Mouse (Mus musculus) midbrain, postnatal 0 days (tissue): ENCODE measurements around the gene Efcab5. TPM values are rescaled to one million over a fixed set of nuclear protein-coding genes. Genes with fewer than 3 reads are reported as not detected.
"Not testable (repeated sequence)": the region's sequence is repeated elsewhere in the genome, so short reads cannot be mapped to it uniquely, and the experiment has no call there.

Experiments
- ATAC-seq: fragments of 200-750 bp; cut with Nextera tagmentation; 2 replicates; pipeline ENCODE4 v1.8.0; 2017; ENCODE audit warnings: moderate number of reproducible peaks, mild to moderate bottlenecking, moderate TSS enrichment, moderate library complexity; ENCODE audit not compliant: low FRiP score
- DNase-seq: peaks from one replicate; pipeline ENCODE4 v3.0.0-alpha.2; 2015; ENCODE audit warnings: low spot score
- H3K27ac ChIP-seq: fragments of 300-500 bp; sonication (generic); 2 replicates; pipeline ENCODE4 v1.5.1; 2014; ENCODE audit warnings: low read depth, mild to moderate bottlenecking, low read length, mixed read lengths
- H3K27me3 ChIP-seq: fragments of 300-500 bp; sonication (generic); 2 replicates; pipeline ENCODE4 v1.6.1; 2014; ENCODE audit warnings: low read length, control low read depth, mixed read lengths; ENCODE audit not compliant: insufficient read depth
- H3K36me3 ChIP-seq: fragments of 300-500 bp; sonication (generic); 2 replicates; pipeline ENCODE4 v1.6.1; 2014; ENCODE audit warnings: low read length, control low read depth, mixed read lengths; ENCODE audit not compliant: insufficient read depth
- H3K4me1 ChIP-seq: fragments of 300-500 bp; sonication (generic); 2 replicates; pipeline ENCODE4 v1.6.1; 2014; ENCODE audit warnings: mild to moderate bottlenecking, control low read depth, antibody characterized with exemption, low read length, mixed read lengths; ENCODE audit not compliant: insufficient read depth
- H3K4me2 ChIP-seq: fragments of 300-500 bp; sonication (generic); 2 replicates; pipeline ENCODE4 v1.6.1; 2014; ENCODE audit warnings: low read depth, mild to moderate bottlenecking, low read length, mixed read lengths; ENCODE audit not compliant: poor library complexity, severe bottlenecking
- H3K4me3 ChIP-seq: fragments of 300-500 bp; sonication (generic); 2 replicates; pipeline ENCODE4 v1.5.1; 2014; ENCODE audit warnings: low read depth, mild to moderate bottlenecking, low read length, moderate library complexity
- H3K9ac ChIP-seq: fragments of 300-500 bp; sonication (generic); replicated peaks from 2 replicates; pipeline ENCODE4 v1.6.1; 2014; ENCODE audit warnings: mild to moderate bottlenecking, low read length, moderate library complexity, mixed read lengths; ENCODE audit not compliant: poor library complexity, severe bottlenecking
- H3K9me3 ChIP-seq: fragments of 300-500 bp; sonication (generic); 2 replicates; pipeline ENCODE4 v1.6.1; 2016; ENCODE audit warnings: low read length, control low read depth
- CTCF ChIP-seq: IDR thresholded peaks from 2 replicates; pipeline ENCODE4 v1.5.1; 2016; ENCODE audit warnings: antibody characterized with exemption, mild to moderate bottlenecking
- WGBS: fragments of 180-500 bp; shearing (Covaris S2); extraction: QIAGEN DNeasy Blood & Tissue Kit; methylation state at CpG from one replicate; pipeline ENCODE4 v1.1.7; 2014; 5-methylcytosine and 5-hydroxymethylcytosine counted together
- polyA plus RNA-seq: library from polyadenylated mRNA; unstranded; fragments of >200 nt; fragmentation: Nextera tagmentation; extraction: Ambion mirVana; gene quantifications from 2 replicates; pipeline ENCODE4 v1.2.1, GENCODE M21; 2015
- total RNA-seq: library from RNA; depleted of rRNA; stranded (reverse); fragments of >200 nt; gene quantifications from 2 replicates; pipeline ENCODE4 v1.2.3, GENCODE M21; 2014

Gene Efcab5
- total and polyA plus RNA-seq, 2 experiments from 2014 or later: 0.44 to 0.51 TPM

DNA sequence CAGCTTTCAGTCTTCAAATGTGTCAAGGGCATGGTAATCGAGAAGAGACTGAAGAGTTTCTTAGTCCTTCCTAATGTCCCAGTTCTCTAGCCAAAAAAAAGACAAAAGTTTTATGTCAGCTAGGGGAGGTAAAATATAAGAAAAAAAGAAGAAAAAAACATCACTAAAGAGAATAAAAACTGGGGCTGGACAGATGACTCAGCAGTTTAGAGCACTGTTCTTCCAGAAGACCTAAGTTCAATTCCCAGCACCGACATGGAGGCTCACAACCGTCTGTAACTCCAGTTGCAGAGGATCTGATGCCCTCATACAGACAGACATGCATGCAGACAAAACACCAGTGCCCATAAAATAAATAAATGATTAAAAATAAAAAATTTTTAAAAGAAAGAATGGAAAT lies 60.2 kb downstream of the Efcab5 start:
- TF ChIP-seq CTCF: no peak
- no peak for DNase-seq
- H3K4me2 ChIP-seq: no peak overlapping the region
- no peaks in the 10 kb centered on the region for H3K4me1 ChIP-seq
- no peak overlapping the region for H3K9ac ChIP-seq
- ATAC-seq: no peak
- no peaks in the 10 kb centered on the region for H3K9me3 ChIP-seq
- no peaks in the 10 kb centered on the region for H3K27me3 ChIP-seq
- no peaks in the 10 kb centered on the region for H3K36me3 ChIP-seq
- H3K27ac ChIP-seq: no peak overlapping the region
- H3K4me3 ChIP-seq: no peak overlapping the region
- WGBS: 84% methylated on average over 3 of the region's 3 CpGs

DNA sequence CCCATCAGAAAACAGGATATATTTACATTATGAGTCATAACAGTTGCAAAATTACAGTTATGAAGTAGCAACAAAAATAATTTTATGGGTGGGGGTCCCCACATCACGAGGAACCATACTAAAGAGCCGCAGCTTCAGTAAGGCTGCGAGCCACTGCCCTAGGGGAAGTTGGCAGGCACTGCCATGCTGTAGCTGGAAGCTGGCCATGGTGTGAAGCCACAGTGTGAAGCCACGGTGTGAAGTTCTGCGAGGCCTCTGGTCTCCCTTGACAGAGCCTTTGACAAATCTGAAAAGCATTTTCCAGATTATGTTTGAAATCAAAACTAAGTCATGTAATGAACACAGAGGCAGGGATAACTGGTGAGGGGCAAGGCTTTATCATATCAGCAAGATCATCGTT lies 77.6 kb downstream of the Efcab5 start:
- Histone ChIP-seq H3K27me3 (no peaks in the 10 kb centered on the region), H3K4me1 (no peaks in the 10 kb centered on the region), H3K4me2 (no peak overlapping the region), H3K36me3 (no peaks in the 10 kb centered on the region), H3K9me3 (no peaks in the 10 kb centered on the region), H3K9ac (no peak overlapping the region), H3K4me3 (no peak overlapping the region), H3K27ac (no peak overlapping the region)
- no peak for TF ChIP-seq CTCF
- DNase-seq (no peak), ATAC-seq (no peak)
- WGBS: 82% methylated on average over 6 of the region's 6 CpGs

DNA sequence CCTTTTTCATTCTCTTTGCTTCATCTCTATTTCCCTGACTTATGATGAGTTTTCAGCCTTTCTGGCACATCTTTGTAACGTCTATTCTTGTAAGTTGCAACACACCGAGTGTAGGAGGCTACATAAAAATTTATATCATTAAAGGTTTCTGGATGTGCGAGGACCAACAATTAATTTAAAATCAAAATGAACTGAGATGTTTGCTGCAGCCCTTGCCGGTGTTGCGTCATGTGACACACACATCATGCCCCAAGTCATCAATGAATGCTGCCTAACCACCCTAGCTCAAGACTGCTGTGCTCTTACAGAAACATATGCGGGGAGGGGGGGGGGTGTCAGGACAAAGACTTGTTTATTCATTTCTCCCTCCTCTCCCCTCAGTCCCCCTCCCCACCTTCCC lies 80.3 kb downstream of the Efcab5 start:
- WGBS: 91% methylated on average over 6 of the region's 6 CpGs
- DNase-seq (no peak), ATAC-seq (no peak)
- no peaks in the 10 kb centered on the region for H3K27me3 ChIP-seq
- H3K4me3 ChIP-seq: no peak overlapping the region
- H3K36me3 ChIP-seq: no peaks in the 10 kb centered on the region
- H3K4me1 ChIP-seq: no peaks in the 10 kb centered on the region
- H3K4me2 ChIP-seq: no peak overlapping the region
- H3K9me3 ChIP-seq: no peaks in the 10 kb centered on the region
- no peak for TF ChIP-seq CTCF
- no peak overlapping the region for H3K9ac ChIP-seq
- H3K27ac ChIP-seq: no peak overlapping the region

DNA sequence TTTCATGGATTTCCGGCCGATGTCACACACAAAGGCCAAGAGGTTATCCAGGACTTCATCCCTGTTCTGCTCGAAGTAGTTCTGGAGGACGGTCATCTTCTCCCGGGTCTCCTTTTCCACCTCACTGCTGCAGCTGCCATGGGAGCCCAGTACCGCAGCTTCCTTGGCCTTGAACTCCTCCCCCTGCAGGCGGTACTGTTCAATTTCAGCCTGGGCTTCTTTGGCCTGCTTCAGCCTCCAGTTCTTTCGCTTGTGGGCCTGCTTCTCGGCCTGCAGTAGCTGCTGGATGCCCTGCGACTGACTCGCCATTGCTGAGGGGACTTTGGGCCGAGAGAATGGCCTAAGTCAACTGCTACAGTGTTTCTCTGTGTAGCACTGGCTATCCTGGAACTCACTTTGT lies 80.9 kb downstream of the Efcab5 start:
- not testable (repeated sequence) for H3K36me3 ChIP-seq, H3K4me1 ChIP-seq, H3K27me3 ChIP-seq, DNase-seq, H3K9ac ChIP-seq, H3K4me3 ChIP-seq, H3K9me3 ChIP-seq, H3K4me2 ChIP-seq, H3K27ac ChIP-seq, ATAC-seq
- 81% methylated on average over 12 of the region's 12 CpGs for WGBS

GRCm38 (mm10) chr11:77106961-77107360 lies 81.8 kb downstream of the Efcab5 start:
- 97% methylated on average over 6 of the region's 6 CpGs for whole genome bisulfite sequencing
- H3K27me3 ChIP-seq: no peaks in the 10 kb centered on the region

DNA sequence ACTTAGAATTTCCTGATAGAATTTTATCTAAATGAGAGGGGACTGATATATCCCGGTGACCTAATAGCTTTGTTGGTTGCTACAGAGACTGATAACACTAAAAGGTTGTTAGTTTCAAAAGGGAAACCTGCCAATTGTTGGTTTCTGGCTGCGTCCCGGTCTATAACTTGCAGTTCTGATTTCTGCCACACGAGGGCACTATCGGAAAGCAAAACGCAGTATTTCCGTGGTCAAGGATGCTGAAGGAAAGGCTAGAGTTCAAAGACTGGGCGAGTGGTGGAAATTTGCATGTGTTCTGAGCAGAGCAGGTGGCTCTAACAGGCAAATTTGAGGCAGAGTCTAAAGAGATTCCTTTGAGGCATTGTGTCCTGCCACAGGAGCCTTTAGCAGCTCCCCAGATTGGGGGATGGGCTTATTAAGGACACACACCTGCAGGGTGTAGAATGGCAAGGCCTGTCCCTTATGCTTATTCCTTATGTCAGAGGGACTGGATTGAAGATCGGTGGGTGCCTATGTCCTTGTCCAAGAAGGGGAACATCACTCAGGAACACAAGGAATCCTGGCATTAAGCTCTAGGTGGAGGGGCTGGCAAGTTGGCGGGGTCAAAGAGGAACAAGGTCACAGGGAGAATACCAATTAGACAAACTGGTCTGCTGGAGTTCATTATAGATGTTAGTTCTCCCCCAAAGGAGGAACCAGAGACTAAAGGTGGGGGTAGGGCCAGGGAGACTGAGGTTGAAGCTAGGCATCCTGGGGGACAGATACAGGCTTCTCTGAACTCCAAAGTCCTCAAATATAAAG lies 88.4 kb downstream of the Efcab5 start:
- WGBS: 14% methylated on average over 10 of the region's 10 CpGs
- Histone ChIP-seq H3K4me1 (no peaks in the 10 kb centered on the region), H3K4me2 (no peak overlapping the region), H3K27ac (no peak overlapping the region), H3K27me3 (no peaks in the 10 kb centered on the region), H3K36me3 (no peaks in the 10 kb centered on the region), H3K4me3 (no peak overlapping the region), H3K9me3 (no peaks in the 10 kb centered on the region), H3K9ac (no peak overlapping the region)
- DNase-seq: peak; percentile 70
- ATAC-seq: no peak
- peak; percentile 97 for TF ChIP-seq CTCF

More at GRCm38 (mm10) chr11:77106961-77107360, 81.8 kb downstream of the Efcab5 start:
- Histone ChIP-seq H3K4me2 (no peak overlapping the region), H3K4me1 (no peaks in the 10 kb centered on the region), H3K9ac (no peak overlapping the region), H3K4me3 (no peak overlapping the region), H3K36me3 (no peaks in the 10 kb centered on the region), H3K27ac (no peak overlapping the region), H3K9me3 (no peaks in the 10 kb centered on the region)
- TF ChIP-seq CTCF: no peak
- DNase-seq: no peak
- ATAC-seq: no peak
